Mouse (Mus musculus) lung, postnatal 10 days (tissue): ENCODE results near the gene BC049352.

Experiments used
- DNase-seq: peaks from one replicate; pipeline ENCODE4 v3.0.0; 2021

BC049352 gene

GRCm38 (mm10) chr9:45181770-45182169, at the start of gene BC049352:
BC049352 (plus strand) TSS chr9:45182007.
- DNase-seq: peak; percentile 14

GRCm38 (mm10) chr9:45133484-45134310, 48.1 kb upstream of the BC049352 start:
- DNase-seq: peak; percentile 61

GRCm38 (mm10) chr9:45136442-45137169, 45.2 kb upstream of the BC049352 start:
- no peak for DNase-seq

DNA sequence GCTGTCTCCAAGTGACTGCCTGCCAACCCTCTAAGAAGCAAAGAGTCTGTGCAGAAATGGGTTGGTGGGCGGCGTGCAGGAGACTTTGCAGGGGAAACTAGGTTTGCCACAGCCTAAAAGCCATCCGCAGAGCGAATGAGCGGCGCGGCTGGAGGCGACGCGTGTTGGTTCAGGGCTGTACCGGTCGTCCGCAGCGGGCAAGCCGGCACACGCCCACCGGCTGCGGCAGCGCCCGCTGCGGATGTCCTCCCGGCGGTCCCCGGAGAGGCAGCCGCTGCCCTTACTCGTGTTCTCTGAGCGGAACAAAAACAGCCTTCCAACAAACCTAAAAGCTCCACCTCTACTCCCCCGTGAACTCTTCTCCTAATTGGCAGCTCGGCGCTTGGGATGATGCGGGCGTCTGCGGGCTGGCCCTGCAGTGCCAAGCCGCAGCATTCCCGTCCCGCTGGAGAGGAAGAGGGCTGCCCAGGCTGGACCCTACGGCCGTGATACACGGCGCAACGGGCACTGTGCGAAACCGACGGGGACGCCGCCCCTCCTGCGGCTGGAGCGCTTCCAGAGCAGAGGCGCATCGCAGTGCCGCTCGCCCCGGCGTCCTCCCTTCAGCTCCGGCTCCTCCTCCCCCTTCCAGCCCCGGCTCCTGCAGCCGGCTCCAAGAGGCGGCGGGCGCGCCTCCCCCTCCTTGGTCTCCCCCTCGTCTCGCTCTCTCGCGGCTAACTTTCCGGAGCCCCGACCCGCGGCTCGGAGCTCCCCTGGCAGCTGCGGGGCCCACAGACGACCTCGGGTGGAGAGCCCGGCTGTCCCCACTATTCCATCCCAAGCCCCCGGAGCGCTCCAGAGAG, 43.4 kb upstream of the BC049352 start, which contains the start of gene Scn4b:
Scn4b (plus strand) TSS at position 205 of the 842 bp plus-strand sequence.
- DNase-seq: peak; percentile 51

DNA sequence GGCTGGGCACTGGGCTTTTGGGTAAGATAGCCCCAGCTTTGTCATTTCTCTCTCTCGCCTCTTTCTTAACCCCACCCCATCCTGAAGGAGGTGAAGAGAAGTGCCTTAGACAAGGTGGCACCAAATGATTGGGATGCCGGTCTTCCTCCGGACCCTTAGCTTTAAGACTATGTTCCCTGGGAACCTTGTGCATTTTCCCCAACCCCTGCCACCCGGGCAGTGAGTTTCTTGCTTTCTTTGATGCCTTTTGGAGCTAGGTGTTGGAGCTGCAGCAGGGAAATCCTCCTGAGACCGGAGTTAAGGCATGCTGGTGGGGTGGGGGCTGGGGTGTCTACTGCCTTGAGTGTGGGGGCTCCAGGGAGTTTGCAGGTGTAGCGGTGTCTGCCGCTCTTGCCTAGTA, 42.7 kb upstream of the BC049352 start:
- no peak for DNase-seq

DNA sequence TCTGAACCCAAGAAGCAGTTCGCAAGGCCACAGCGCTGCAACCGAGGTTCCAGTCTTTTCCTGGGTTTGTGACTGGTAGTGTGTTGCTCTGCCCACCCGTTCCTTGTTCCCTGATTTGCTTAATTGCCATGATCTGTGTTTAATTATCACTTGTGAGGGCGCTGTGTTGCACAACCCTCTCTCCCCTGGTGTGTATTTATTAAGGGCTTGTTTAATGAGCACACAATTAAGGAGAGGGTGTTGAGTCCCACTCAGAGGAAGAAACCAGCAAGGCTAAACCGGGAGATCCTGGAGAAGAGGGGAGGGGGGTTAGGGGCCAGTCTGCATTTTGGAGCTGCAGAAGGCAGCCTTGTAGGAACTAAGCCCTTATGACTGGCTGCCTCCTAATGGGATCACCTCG, 40.9 kb upstream of the BC049352 start:
- DNase-seq: no peak

DNA sequence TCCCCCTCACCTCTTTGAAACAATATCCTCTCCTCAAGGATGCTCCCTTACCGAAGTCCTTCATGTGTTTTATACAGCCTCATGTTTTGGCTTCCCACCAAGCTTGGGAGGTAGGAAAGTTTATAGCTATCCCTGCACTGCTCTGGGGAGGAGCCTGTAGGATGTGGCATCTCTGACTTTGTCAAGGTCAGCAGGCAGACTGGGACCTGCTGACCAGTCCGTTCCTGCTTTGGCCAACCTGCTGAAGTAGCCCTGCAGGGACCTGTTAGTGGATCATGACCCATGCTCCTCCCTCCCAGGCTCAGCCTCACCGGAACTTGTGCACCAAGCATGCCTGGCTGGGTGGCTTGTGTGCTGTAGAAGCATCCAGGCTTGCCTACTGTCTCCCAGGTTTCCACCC, 39.1 kb upstream of the BC049352 start:
- DNase-seq: no peak

GRCm38 (mm10) chr9:45145533-45146266, 36.1 kb upstream of the BC049352 start:
- DNase-seq: no peak

- peak; percentile 79 for DNase-seq
These were observed 35.6 kb upstream of the BC049352 start for GRCm38 (mm10) chr9:45146267-45146597.

- DNase-seq: no peak
These were observed 30.9 kb upstream of the BC049352 start for GRCm38 (mm10) chr9:45150933-45151332.

- no peak for DNase-seq
These were observed 28.4 kb upstream of the BC049352 start for GRCm38 (mm10) chr9:45153361-45153760.

DNA sequence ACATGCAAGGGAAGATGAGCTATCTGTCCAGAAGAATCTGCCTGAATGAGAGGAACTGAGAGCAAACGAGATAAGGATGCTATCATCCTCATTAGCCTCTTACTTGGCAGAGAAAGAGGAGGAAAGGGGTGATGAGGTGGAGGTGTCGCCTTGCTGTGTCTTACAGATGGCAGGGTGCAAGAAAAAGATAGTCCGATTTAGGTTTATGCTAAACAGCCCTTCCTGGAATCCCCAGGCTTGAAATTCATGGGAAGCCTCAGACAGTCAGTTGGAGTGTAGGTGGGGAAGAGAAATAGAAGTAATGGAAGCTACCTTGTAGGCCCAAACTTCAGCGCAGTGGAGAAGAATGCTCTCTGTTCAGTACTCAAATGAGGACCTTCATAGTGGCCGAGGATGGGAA, 13.9 kb upstream of the BC049352 start:
- no peak for DNase-seq

GRCm38 (mm10) chr9:45170150-45170549, 11.7 kb upstream of the BC049352 start:
- no peak for DNase-seq

DNA sequence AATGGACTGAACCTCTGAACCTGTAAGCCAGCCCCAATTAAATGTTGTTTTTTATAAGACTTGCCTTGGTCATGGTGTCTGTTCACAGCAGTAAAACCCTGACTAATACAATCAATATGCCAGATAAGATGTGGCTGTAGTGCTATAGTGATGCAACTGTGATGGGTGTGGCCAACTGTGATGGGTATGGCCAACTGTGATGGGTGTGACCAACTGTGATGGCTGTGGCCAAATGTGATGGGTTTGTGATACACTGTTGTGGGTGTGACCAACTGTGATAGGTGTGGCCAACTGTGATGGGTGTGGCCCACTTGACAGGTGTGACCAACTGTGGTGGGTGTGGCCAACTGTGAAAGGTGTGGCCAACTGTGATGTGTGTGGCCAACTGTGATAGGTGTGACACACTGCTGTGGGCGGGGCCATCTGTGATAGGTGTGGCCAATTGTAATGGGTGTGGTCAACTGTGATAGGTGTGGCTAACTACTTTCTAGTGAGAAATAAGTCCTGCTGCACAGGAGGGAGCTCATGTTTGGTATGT, 10.7 kb upstream of the BC049352 start:
- DNase-seq: no peak

DNA sequence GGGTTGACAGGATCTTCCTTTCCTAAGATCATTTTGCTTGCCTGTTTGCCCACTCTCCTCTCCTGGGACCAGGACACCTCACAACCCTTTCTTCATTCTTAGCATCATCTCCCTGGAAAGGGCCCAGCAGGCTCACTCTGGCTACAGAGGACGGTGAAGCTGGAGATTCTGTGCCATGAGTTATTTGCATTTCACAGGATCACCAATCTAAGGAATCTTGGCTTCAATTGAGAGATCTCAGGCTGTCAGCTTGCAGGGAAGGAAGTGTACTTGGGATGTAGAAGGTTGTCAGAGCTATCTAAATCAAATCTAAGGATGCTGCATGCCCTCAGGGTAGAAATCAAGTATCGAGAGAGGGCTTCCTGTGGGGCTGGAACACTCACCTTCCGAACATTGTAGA, 8.3 kb upstream of the BC049352 start:
- no peak for DNase-seq

GRCm38 (mm10) chr9:45179282-45179681, 2.5 kb upstream of the BC049352 start:
- no peak for DNase-seq

DNA sequence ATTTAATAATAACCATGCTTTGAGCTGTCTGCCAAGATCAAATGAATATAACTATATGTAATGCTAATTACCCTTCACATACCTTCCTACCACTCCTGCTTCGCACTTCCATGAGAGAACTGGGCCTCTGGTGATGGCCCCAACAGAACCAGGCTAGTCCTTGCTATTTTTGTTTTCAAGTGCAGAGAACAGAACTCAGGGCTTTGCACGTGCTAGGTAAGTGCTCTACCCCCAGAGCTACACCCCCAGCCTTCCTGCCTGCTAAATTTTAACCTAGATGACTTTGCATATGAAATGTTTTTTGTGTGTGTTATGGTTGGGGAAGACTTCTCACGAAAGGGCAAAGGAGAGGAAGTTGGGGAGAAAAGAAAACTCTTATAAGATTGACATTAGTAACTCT, 714 bp downstream of the BC049352 start:
- DNase-seq: no peak

- no peak for DNase-seq
These were observed 1.5 kb downstream of the BC049352 start for GRCm38 (mm10) chr9:45183266-45183665.

GRCm38 (mm10) chr9:45185250-45185649, 3.4 kb downstream of the BC049352 start:
- no peak for DNase-seq

DNA sequence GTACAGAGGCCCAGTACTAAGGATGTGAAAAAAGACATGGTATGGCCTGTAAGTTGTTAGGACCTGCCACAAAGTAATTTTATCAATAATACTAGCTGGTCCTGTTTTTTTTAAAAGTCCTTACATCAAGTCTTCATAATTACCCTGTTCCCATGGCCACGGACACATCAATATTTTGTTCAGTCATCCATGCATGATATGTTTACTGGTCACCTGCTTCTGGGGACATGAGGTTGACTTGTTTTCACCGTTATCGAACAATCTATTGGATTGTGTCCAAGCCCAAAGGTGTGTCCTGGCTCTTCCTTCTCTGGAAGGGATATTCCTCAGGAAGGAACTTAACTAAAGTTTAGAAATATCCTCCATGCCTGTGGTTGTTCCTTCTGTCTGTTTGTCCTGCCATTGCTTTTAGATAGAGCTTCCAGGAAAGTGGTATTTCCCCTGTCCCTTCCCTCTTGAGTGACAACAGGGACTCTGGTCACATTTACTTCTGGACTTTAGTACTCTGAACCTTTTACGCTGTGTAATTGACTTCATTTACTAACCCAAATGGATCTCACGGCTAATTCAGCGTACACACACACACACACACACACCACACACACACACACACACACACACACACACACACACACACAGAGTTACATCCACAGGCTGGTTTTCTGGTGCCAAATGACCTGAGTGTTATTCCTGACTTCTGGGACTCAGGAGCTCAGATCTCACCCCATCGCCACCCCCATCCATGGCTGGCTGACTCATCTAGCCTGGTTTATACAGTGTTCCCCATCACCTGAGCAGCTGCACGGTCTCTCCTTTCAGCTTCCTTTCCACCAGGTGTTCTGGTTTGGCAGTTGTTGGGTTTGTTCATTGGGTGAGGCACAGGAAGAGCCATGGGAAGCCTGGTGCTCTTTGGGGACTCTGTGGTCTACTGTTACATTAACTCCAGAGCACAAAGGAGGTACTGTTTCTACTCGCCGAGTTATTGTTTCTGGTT, 7.1 kb downstream of the BC049352 start:
- no peak for DNase-seq

GRCm38 (mm10) chr9:45189661-45190174, 7.9 kb downstream of the BC049352 start:
- DNase-seq: no peak
